Mouse (Mus musculus): ENCODE results near the gene Serpinb1a.

The Serpinb1a gene

DNA sequence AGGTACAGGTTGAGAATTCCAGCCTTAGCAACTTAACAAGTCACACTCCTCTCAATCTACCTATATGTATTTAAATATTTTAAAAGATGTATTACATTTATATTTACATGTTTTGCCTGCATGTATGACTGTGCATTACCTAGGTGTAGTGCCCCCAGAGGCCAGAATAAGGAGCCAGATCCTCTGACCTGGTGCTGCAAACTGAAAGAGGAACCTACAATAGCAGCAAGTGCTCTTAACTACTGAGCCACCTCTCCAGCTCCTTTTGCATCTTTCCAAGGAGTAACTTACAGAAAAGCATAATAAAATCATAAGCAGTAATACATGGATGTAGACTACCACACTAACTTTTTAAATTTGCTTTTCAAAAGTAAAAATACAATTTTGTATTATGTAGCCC, 50.1 kb downstream of the Serpinb1a start:
- in situ Hi-C loops (cut with MboI, MseI) = no loop called here

DNA sequence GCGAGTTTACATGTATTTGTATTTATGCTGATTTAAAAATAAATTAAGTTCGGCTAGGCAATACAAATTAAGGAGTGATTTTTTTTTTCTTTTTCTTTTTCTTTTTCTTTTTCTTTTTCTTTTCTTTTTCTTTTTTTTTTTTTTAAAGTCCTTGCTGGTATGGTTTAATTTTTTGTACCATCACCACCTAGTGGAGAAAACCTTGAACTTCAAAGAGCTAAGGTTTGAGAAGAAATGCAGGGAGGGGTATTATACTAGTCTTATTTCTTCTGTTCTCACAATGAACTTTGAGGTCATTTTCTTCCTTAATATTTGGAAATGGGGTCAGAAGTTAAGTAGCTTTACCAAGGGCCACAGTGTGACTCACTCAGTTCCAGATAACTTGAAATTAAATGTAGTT, 51.9 kb downstream of the Serpinb1a start:
- in situ Hi-C loops (cut with MboI, MseI) = loop anchor here (10.0 kb wide), 1 partner anchor 1244 kb away; the partner anchor contains the start of genes A530084C06Rik and Foxq1

DNA sequence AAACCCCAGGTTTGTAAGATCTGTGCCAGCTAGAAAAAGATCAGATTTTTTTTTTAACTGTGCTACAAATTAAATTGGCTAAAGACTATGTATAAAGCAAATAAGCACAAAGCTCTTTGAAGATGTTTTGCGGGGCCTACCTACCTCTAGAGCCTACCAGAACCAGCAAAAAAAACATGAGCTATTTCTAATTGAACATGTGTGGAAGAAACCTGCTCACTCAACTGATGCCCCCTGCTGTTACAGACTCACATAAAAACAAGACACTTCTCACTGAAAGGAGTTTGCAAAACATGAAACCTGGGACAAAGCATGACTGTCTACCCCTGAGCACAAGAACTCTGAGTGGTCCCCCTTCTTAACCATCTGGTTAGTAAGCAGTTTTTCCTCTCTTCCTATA, 53.9 kb downstream of the Serpinb1a start:
- in situ Hi-C loops (cut with MboI, MseI) = loop anchor here (10.0 kb wide), 1 partner anchor 1242 kb away; the partner anchor contains the start of genes A530084C06Rik and Foxq1

DNA sequence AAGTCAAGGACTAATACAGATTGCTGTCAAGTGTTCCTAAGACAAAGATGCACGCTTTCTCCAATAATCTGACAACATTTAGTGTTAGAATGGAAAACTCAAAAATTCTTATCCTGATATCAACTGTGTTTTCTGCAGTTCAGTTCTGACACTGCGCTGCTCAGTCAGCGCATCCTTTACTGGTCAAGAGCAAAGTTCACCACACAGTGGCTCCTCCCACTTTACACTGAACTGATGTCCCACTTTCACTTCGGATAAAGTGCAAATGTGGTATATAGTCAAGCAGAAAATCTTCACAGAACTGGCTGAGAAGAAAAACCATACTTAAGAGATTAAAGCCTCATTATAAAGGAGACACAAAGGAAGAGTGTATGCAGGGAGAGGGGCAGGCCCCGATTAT, 55.8 kb downstream of the Serpinb1a start:
- in situ Hi-C loops (cut with MboI, MseI) = loop anchor here (10.0 kb wide), 1 partner anchor 1240 kb away; the partner anchor contains the start of genes A530084C06Rik and Foxq1

DNA sequence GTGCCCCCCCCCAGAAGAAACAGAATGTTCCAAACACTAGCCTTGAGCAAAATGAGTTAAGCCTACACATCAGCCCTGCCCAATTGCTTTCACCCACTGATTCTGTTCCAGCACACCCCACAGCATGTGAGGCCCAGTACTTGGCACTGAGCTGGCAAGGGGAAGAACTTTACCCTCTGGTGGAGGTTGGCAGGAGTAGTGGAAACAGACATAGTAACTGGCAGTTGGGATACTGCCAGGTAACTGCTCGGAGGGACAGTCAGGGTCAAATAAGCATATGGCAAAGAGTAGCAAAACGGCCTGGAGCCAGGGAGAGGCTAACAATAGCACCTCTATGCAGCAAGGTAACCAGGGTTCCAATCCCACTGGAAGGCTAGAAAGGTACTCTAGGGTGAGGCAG, 56.4 kb downstream of the Serpinb1a start:
- in situ Hi-C loops (cut with MboI, MseI) = loop anchor here (10.0 kb wide), 1 partner anchor 1240 kb away; the partner anchor contains the start of genes A530084C06Rik and Foxq1
